Mouse (Mus musculus) CH12.LX (cell line): ENCODE results near the gene Rsu1. TPM values are rescaled to one million over a fixed set of nuclear protein-coding genes. Genes with fewer than 3 reads are reported as not detected.

Experiments
- DNase-seq: peaks from one replicate; pipeline ENCODE4 v3.0.0-alpha.2; 2013; ENCODE audit errors: extremely low read depth
- H3K27ac ChIP-seq: 2 replicates; pipeline ENCODE4 v1.5.1; 2012; ENCODE audit warnings: low read depth, mild to moderate bottlenecking, control low read depth, moderate library complexity; ENCODE audit not compliant: insufficient read depth
- H3K27me3 ChIP-seq: replicated peaks from 2 replicates; pipeline ENCODE3; 2012; ENCODE audit warnings: inconsistent platforms
- H3K36me3 ChIP-seq, 2 experiments: replicated peaks in 1 of 2; 2 replicates each; pipeline versions ENCODE3 to v1.6.1; 2012; ENCODE audit warnings: inconsistent platforms in 1 of 2, low read length in 1 of 2, mild to moderate bottlenecking in 1 of 2, mixed read lengths in 1 of 2, moderate library complexity in 1 of 2; ENCODE audit not compliant: control insufficient read depth in 1 of 2, insufficient read depth in 1 of 2
- H3K4me1 ChIP-seq, 2 experiments: 2 replicates each; pipeline ENCODE4 v1.6.1; 2012; ENCODE audit warnings: inconsistent platforms in 1 of 2, moderate library complexity in 1 of 2; ENCODE audit not compliant: insufficient read depth in 2 of 2, control insufficient read depth in 1 of 2
- H3K4me2 ChIP-seq: 2 replicates; pipeline ENCODE4 v1.6.1; 2012; ENCODE audit warnings: low read depth, mild to moderate bottlenecking, control low read depth; ENCODE audit not compliant: poor library complexity, insufficient read depth, severe bottlenecking
- H3K4me3 ChIP-seq, 3 experiments: fragments of 150-350 bp in 1 of 3; sonication (generic) in 1 of 3; replicated peaks in 1 of 3; 2 replicates each; pipeline versions ENCODE3 to v1.5.1; 2011 to 2012; ENCODE audit warnings: low read depth in 2 of 3, low read length in 2 of 3, mild to moderate bottlenecking in 2 of 3, moderate library complexity in 2 of 3, control low read depth in 1 of 3, improper control_type of control experiment in 1 of 3, inconsistent platforms in 1 of 3, mixed read lengths in 1 of 3; ENCODE audit not compliant: poor library complexity in 1 of 3
- H3K79me2 ChIP-seq: replicated peaks from 2 replicates; pipeline ENCODE4 v1.6.1; 2012; ENCODE audit warnings: mild to moderate bottlenecking, moderate library complexity; ENCODE audit not compliant: control insufficient read depth, poor library complexity, insufficient read depth, severe bottlenecking; ENCODE audit errors: extremely low read depth
- H3K9ac ChIP-seq: 2 replicates; pipeline ENCODE4 v1.6.1; 2012; ENCODE audit warnings: low read depth, mild to moderate bottlenecking, control low read depth, moderate library complexity; ENCODE audit not compliant: insufficient read depth
- H3K9me3 ChIP-seq: replicated peaks from 2 replicates; pipeline ENCODE3; 2012; ENCODE audit warnings: low read length, inconsistent platforms, mixed read lengths
- BHLHE40 ChIP-seq: IDR thresholded peaks from 2 replicates; pipeline ENCODE4 v1.6.1; 2011; ENCODE audit warnings: mild to moderate bottlenecking, low read depth, low read length, improper control_type of control experiment
- CHD1 ChIP-seq: IDR thresholded peaks from 2 replicates; pipeline ENCODE4 v1.6.1; 2012; ENCODE audit warnings: low read depth, low read length, improper control_type of control experiment, inconsistent platforms
- CTCF ChIP-seq, 2 experiments: IDR thresholded peaks in 1 of 2; conservative IDR thresholded peaks in 1 of 2; 2 replicates each; pipeline ENCODE4 v1.5.1; 2011 to 2012; ENCODE audit warnings: low read depth in 2 of 2, low read length in 2 of 2, improper control_type of control experiment in 1 of 2, inconsistent platforms in 1 of 2, mild to moderate bottlenecking in 1 of 2, moderate library complexity in 1 of 2
- ELF1 ChIP-seq: IDR thresholded peaks from 2 replicates; pipeline ENCODE4 v1.6.1; 2014; ENCODE audit warnings: low read depth, mild to moderate bottlenecking, inconsistent platforms, low read length, improper control_type of control experiment
- EP300 ChIP-seq: IDR thresholded peaks from 2 replicates; pipeline ENCODE4 v1.6.1; 2011; ENCODE audit warnings: low read length, improper control_type of control experiment
- ETS1 ChIP-seq: conservative IDR thresholded peaks from 2 replicates; pipeline ENCODE4 v1.6.1; 2012; ENCODE audit warnings: low read depth, mild to moderate bottlenecking, inconsistent platforms, low read length, improper control_type of control experiment, moderate library complexity
- HCFC1 ChIP-seq: IDR thresholded peaks from 2 replicates; pipeline ENCODE4 v1.6.1; 2012; ENCODE audit warnings: low read depth, mild to moderate bottlenecking, inconsistent platforms, low read length, improper control_type of control experiment
- IRF4 ChIP-seq: IDR thresholded peaks from 2 replicates; pipeline ENCODE4 v1.6.1; 2014; ENCODE audit warnings: low read depth, mild to moderate bottlenecking, inconsistent platforms, low read length, improper control_type of control experiment
- MAFK ChIP-seq: IDR thresholded peaks from 2 replicates; pipeline ENCODE4 v1.6.1; 2011; ENCODE audit warnings: low read length, improper control_type of control experiment; ENCODE audit not compliant: insufficient replicate concordance
- MAZ ChIP-seq: IDR thresholded peaks from 2 replicates; pipeline ENCODE4 v1.6.1; 2012; ENCODE audit warnings: low read depth, mild to moderate bottlenecking, inconsistent platforms, low read length, improper control_type of control experiment, moderate library complexity
- MEF2A ChIP-seq: IDR thresholded peaks from 2 replicates; pipeline ENCODE4 v1.6.1; 2014; ENCODE audit warnings: low read depth, mild to moderate bottlenecking, inconsistent platforms, low read length, improper control_type of control experiment, borderline replicate concordance
- MYC ChIP-seq: IDR thresholded peaks from 2 replicates; pipeline ENCODE4 v1.6.1; 2011; ENCODE audit warnings: low read depth, mild to moderate bottlenecking, improper control_type of control experiment, low read length
- SIN3A ChIP-seq: IDR thresholded peaks from 2 replicates; pipeline ENCODE4 v1.6.1; 2012; ENCODE audit warnings: low read length, improper control_type of control experiment, inconsistent platforms
- SMC3 ChIP-seq: IDR thresholded peaks from 2 replicates; pipeline ENCODE4 v1.6.1; 2011; ENCODE audit warnings: low read depth, low read length, improper control_type of control experiment
- TBP ChIP-seq: conservative IDR thresholded peaks from 2 replicates; pipeline ENCODE4 v1.6.1; 2011; ENCODE audit warnings: low read depth, low read length, improper control_type of control experiment
- TCF12 ChIP-seq: IDR thresholded peaks from 2 replicates; pipeline ENCODE4 v1.6.1; 2014; ENCODE audit warnings: low read depth, mild to moderate bottlenecking, inconsistent platforms, low read length, improper control_type of control experiment
- ZC3H11A ChIP-seq: IDR thresholded peaks from 2 replicates; pipeline ENCODE4 v1.6.1; 2012; ENCODE audit warnings: low read depth, mild to moderate bottlenecking, inconsistent platforms, low read length, improper control_type of control experiment
- ZKSCAN1 ChIP-seq: IDR thresholded peaks from 2 replicates; pipeline ENCODE4 v1.6.1; 2012; ENCODE audit warnings: low read depth, inconsistent platforms, low read length, improper control_type of control experiment, borderline replicate concordance
- ZMIZ1 ChIP-seq: IDR thresholded peaks from 2 replicates; pipeline ENCODE4 v1.6.1; 2012; ENCODE audit warnings: low read depth, mild to moderate bottlenecking, inconsistent platforms, low read length, improper control_type of control experiment
- dilution Hi-C: fragments of 300-500 bp; cut with MboI; formaldehyde crosslinking; loops from 2 replicates; pipeline ENCODE4 v1.14.3; 2020; ENCODE audit warnings: low sequenced_read_pairs; ENCODE audit not compliant: extremely low pct_unique_long_range_greater_than_20kb, extremely low pct_ligation_motif_present
- in situ Hi-C: fragments of 300-500 bp; cut with MboI; formaldehyde crosslinking; loops from 3 replicates; pipeline ENCODE4 v1.14.3; 2019; ENCODE audit warnings: low sequenced_read_pairs, low pct_ligation_motif_present, low pct_unique_long_range_greater_than_20kb, mixed read lengths
- polyA plus RNA-seq: library from polyadenylated mRNA; unstranded; fragments of >175 nt; gene quantifications from 2 replicates; pipeline ENCODE4 v1.2.1, GENCODE M21; 2012; ENCODE audit warnings: low read depth; ENCODE audit not compliant: insufficient read length
- total RNA-seq, 2 experiments: library from RNA; depleted of rRNA; stranded (reverse); fragments of 300-350 nt in 1 of 2; fragments of >200 nt in 1 of 2; gene quantifications; 2 replicates each; pipeline ENCODE4 v1.2.3; 2012 to 2014

Gene Rsu1
- total and polyA plus RNA-seq, 3 experiments = 29.5 to 108 (median 86.4) TPM

GRCm38 (mm10) chr2:13106531-13106930 is 164.7 kb downstream of the Rsu1 start:
- dilution Hi-C loops (no loop called here), in situ Hi-C loops (no loop called here)
- Histone ChIP-seq H3K9me3 (no peaks in the 10 kb centered on the region), H3K27me3 (no peaks in the 10 kb centered on the region), H3K4me1 (peaks cover 21 to 80% of the 10 kb centered on the region in 2 experiments), H3K9ac (no peak overlapping the region), H3K79me2 (no peaks in the 10 kb centered on the region), H3K4me2 (peak overlapping the region; percentile 2; the same call in 1 of the 2 replicates), H3K27ac (0 out of 2 replicates have a peak overlapping the region, but pooled peaks have one; percentile 40), H3K36me3 (peaks cover 0 to 26% of the 10 kb centered on the region in 2 experiments), H3K4me3 (no peak overlapping the region)
- peak; percentile 71 for DNase-seq
- peak; percentile 35; the same call in 1 of the 2 replicates for TF ChIP-seq ETS1
- TF ChIP-seq MAFK = no peak
- TF ChIP-seq MEF2A = peak; percentile 79
- TF ChIP-seq TBP = no peak
- 0 out of 2 replicates have a peak, but pooled peaks have one; percentile 39 for TF ChIP-seq BHLHE40
- TF ChIP-seq SMC3 = no peak
- TF ChIP-seq HCFC1 = 0 out of 2 replicates have a peak, but pooled peaks have one; percentile 10
- peak; percentile 86; the same call in 1 of the 2 replicates for TF ChIP-seq CHD1
- peak; percentile 41; the same call in 1 of the 2 replicates for TF ChIP-seq ELF1
- no peak for TF ChIP-seq ZC3H11A
- peak; percentile 35; the same call in 1 of the 2 replicates for TF ChIP-seq EP300
- TF ChIP-seq MAZ = 0 out of 2 replicates have a peak, but pooled peaks have one; percentile 26
- peak; percentile 76 for TF ChIP-seq IRF4
- TF ChIP-seq CTCF (conservative IDR thresholded peaks at IDR 0.05 in 1 of 2, IDR thresholded peaks at IDR 0.05 in 1 of 2; ENCODE audit: low read depth in 2 of 2, low read length in 2 of 2) = peak in 1 of 2 experiments; percentile 12; a peak in 1 of 4 replicates
- TF ChIP-seq TCF12 = peak; percentile 42; the same call in 1 of the 2 replicates

GRCm38 (mm10) chr2:13104388-13104787 is 166.8 kb downstream of the Rsu1 start:
- no peak overlapping the region; the same call in 1 of the 2 replicates for H3K27ac ChIP-seq
- H3K4me3 ChIP-seq = no peak overlapping the region
- no peaks in the 10 kb centered on the region for H3K27me3 ChIP-seq
- DNase-seq = no peak
- dilution Hi-C loops (no loop called here), in situ Hi-C loops (no loop called here)
- no peak for TF ChIP-seq ZMIZ1
- no peak for TF ChIP-seq ZKSCAN1
- no peak for TF ChIP-seq CHD1
- TF ChIP-seq EP300 = no peak
- TF ChIP-seq MYC = no peak
- no peak for TF ChIP-seq SIN3A
- peaks cover 0 to 29% of the 10 kb centered on the region in 2 experiments for H3K36me3 ChIP-seq
- no peaks in the 10 kb centered on the region for H3K9me3 ChIP-seq
- no peaks in the 10 kb centered on the region for H3K79me2 ChIP-seq
- H3K4me2 ChIP-seq = no peak overlapping the region
- no peak overlapping the region for H3K9ac ChIP-seq
- H3K4me1 ChIP-seq = peaks cover 21 to 91% of the 10 kb centered on the region in 2 experiments
